Mouse (Mus musculus) naive thymus-derived CD4-positive, alpha-beta T cell, adult 5 months (primary cell): Measurements from ENCODE around the gene Rhox4g. TPM values are rescaled to one million over a fixed set of nuclear protein-coding genes. Genes with fewer than 3 reads are reported as not detected.

Experiments used
- polyA plus RNA-seq: library from polyadenylated mRNA; unstranded; fragments of 100-300 nt; shearing (Covaris generic); gene quantifications from one replicate; pipeline ENCODE4 v1.2.1, GENCODE M21; 2017

Rhox4g gene
- polyA plus RNA-seq = not detected

DNA sequence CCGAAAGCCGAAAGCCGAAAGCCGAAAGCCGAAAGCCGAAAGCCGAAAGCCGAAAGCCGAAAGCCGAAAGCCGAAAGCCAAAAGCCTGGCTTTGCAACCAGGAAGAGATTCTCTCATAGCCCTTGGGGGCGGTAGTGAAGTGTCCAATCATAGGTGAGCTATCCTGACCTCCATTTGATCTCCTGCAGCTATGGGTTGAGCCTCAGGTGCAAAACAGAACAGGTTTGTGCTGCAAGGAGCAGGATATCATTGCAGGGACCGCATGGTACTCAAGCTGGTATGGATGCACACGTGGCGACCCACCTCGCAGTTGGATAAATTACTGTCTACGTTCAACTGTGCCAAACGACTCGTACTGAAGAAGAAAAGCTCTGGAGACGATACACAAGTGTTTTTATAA lies at the start of gene Rhox4g:
Rhox4g (minus strand) TSS at position 101 of the 400 bp plus-strand sequence.

DNA sequence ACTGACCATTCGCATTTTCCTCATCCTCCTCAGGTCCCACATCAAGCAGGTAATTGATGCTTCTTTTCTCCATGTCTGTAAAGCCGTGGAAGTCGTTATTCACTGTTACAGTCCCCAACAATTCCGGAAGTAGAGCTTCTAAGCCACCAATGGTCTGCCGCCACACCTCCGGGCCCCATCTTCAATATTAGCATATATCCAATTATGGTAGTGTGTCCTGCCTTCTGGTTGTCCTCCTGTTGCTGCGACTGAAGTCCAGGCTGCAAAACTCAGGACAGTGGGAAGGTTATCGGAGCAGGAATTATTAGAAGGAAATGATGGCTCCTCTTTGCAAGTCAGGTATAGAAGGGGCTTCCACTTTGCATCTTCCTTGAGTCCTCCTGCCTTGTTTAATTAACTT lies 22.1 kb upstream of the Rhox4g start, which contains the start of gene Rhox2h:
Rhox2h (minus strand) TSS at position 101 of the 400 bp plus-strand sequence.

DNA sequence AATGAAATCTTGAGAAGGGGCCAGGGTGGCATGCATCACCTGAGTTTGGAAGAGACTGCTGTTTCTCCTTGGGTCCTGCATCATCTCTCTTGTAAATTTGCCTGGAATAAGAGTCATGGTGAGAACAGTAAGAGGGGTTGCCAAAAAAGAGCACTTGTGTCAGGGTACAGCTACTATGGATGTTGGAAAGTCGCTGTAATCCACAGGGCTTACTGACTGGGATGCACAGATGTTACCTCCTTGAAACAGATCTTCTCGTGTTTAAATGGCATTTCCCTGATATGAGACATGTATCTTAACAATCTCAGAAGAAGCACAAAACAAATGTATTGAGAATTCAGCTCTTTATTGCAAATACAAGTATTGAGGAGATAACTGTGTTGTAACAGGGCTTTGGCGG lies 17.5 kb upstream of the Rhox4g start, which contains the start of gene Rhox3h:
Rhox3h (minus strand) TSS at position 101 of the 400 bp plus-strand sequence.

DNA sequence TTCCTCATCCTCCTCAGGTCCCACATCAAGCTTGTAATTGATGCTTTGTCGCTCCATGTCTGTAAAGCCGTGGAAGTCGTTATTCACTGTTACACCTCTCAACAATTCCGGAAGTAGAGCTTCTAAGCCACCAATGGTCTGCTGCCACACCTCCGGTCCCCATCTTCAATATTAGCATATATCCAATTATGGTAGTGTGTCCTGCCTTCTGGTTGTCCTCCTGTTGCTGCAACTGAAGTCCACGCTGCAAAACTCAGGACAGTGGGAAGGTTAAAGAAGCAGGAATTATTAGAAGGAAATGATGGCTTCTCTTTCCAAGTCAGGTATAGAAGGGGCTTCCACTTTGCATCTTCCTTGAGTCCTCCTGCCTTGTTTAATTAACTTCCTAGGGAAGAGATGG lies 7.8 kb downstream of the Rhox4g start, which contains the start of gene Rhox2g:
Rhox2g (minus strand) TSS at position 101 of the 400 bp plus-strand sequence.

DNA sequence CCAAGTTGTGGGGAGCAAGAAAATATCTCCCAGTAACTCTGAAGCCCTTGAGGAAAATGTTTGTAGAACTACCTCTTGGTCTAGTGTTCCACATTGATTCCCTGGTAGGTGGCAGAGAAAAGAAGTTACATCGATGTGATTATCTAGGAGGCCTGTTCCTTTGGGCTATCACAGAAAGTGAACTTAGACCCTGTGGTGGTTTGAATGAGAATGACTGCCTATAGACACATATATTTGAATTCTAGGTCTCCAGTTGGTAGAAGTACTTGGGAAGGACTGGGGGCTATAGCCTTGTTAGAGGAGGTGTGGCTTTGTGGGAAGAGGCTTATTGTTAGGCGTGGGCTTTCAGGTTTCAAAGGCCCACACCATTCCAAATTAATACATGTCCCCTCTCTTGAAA lies 22.6 kb downstream of the Rhox4g start, which contains the start of gene Rhox3g:
Rhox3g (minus strand) TSS at position 101 of the 400 bp plus-strand sequence.

DNA sequence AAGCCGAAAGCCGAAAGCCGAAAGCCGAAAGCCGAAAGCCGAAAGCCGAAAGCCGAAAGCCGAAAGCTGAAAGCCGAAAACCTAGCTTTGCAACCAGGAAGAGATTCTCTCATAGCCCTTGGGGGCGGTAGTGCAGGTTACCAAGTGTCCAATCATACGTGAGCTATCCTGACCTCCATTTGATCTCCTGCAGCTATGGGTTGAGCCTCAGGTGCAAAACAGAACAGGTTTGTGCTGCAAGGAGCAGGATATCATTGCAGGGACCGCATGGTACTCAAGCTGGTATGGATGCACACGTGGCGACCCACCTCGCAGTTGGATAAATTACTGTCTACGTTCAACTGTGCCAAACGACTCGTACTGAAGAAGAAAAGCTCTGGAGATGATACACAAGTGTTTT lies 43.5 kb downstream of the Rhox4g start, which contains the start of gene Rhox4f:
Rhox4f (minus strand) TSS at position 101 of the 400 bp plus-strand sequence.

Other genes with a start within 250 kb of the Rhox4g start
- not detected for gene Rhox2b, start 239.3 kb downstream of the Rhox4g start, polyA plus RNA-seq
- gene Rhox4b, start 218.8 kb downstream of the Rhox4g start, polyA plus RNA-seq = not detected
- gene Rhox2c, start 197.6 kb downstream of the Rhox4g start, polyA plus RNA-seq = not detected
- gene Rhox3c, start 192.7 kb downstream of the Rhox4g start, polyA plus RNA-seq = not detected
- gene Rhox4c, start 171.0 kb downstream of the Rhox4g start, polyA plus RNA-seq = not detected
- not detected for gene Rhox2d, start 157.9 kb downstream of the Rhox4g start, polyA plus RNA-seq
- 0.31 TPM for gene Rhox4d, start 137.0 kb downstream of the Rhox4g start, polyA plus RNA-seq
- not detected for gene Rhox2e, start 120.9 kb downstream of the Rhox4g start, polyA plus RNA-seq
- not detected for gene Rhox3e, start 109.3 kb downstream of the Rhox4g start, polyA plus RNA-seq
- gene Rhox4e, start 93.9 kb downstream of the Rhox4g start, polyA plus RNA-seq = 0.21 TPM
- not detected for gene Rhox2f, start 79.9 kb downstream of the Rhox4g start, polyA plus RNA-seq
- gene Rhox3f, start 70.3 kb downstream of the Rhox4g start, polyA plus RNA-seq = not detected
- not detected for gene Rhox4f, start 43.6 kb downstream of the Rhox4g start, polyA plus RNA-seq
- gene Rhox3g, start 22.7 kb downstream of the Rhox4g start, polyA plus RNA-seq = not detected
- gene Rhox2g, start 7.9 kb downstream of the Rhox4g start, polyA plus RNA-seq = not detected
- gene Rhox3h, start 17.4 kb upstream of the Rhox4g start, polyA plus RNA-seq = not detected
- gene Rhox2h, start 21.9 kb upstream of the Rhox4g start, polyA plus RNA-seq = not detected
- not detected for gene Rhox5, start 153.5 kb upstream of the Rhox4g start, polyA plus RNA-seq
- gene Rhox6, start 175.6 kb upstream of the Rhox4g start, polyA plus RNA-seq = not detected
- gene Rhox7a, start 180.4 kb upstream of the Rhox4g start, polyA plus RNA-seq = not detected
- gene Rhox8, start 227.6 kb upstream of the Rhox4g start, polyA plus RNA-seq = not detected
- not detected for gene Rhox7b, start 245.9 kb upstream of the Rhox4g start, polyA plus RNA-seq